ENCODE assay signal across 19 mouse cellular contexts in the genomic region with DNA sequence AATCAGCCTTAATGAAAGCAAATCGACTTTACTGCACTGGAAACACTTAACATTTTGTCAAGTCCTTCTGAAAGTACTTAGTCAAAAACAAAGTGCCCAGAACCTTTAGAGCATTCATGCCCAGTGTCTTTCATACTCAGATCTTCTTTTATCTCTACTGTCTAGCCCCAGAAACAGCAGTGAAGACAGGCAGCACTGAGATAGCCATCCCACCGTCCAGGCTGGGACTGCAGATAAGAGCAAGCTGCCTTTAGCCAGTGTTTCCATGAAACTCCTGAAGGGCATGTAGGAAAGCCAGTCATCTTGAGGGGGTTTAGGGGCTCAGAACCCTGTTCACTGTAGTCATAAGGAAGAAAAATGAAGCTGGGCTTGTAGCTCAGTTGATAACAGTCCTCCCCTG. TPM values are rescaled to one million over a fixed set of nuclear protein-coding genes. Genes with fewer than 3 reads are reported as not detected.
A peak's percentile ranks its signal among the peaks of the same experiment; 100 is the strongest.
DNase-seq lines count a peak whose midpoint lies in the region; ATAC-seq and TF ChIP-seq lines count a peak whose summit lies in the region.
"Had no signal": no experiment of that assay in that cellular context is flagged by ENCODE, and none has a peak within 500 bp of the region (broad histone marks: within the 10 kb centered on the region; RNA-seq: fewer than 3 reads in every experiment).

No protein-coding gene starts in this region.

- DNase-seq in c-Kit-positive CD71-positive TER-119-positive erythroid progenitor cells, embryonic 14.5 days (ENCODE audit: low spot score): peak; percentile 56
- no peak for DNase-seq in left cerebral cortex, postnatal 4 days
- no peak for DNase-seq in layer of hippocampus, adult 2 months (ENCODE audit: low spot score in 2 of 2)
- no peak for DNase-seq in cerebellum, postnatal 14 days
- DNase-seq: adrenal gland, adult 8-10 months; adrenal gland, postnatal 36 days; cerebellum, adult 11-12 months; cerebellum, adult 9-10 months; gastrocnemius, postnatal 36 days; heart, adult 11 months; heart, postnatal 4 days had no signal

- 28% methylated on average over 2 of the region's 2 CpGs for WGBS in liver, embryonic 12.5 days (ENCODE audit: insufficient replicate concordance)
- WGBS in liver, embryonic 16.5 days (ENCODE audit: insufficient replicate concordance): 27% methylated on average over 2 of the region's 2 CpGs

- no peak overlapping the region for H3K9ac ChIP-seq in liver, embryonic 12.5 days
- H3K9ac ChIP-seq in liver, embryonic 16.5 days (ENCODE audit: low read depth, low read length): no peak overlapping the region
- H3K9ac ChIP-seq: forebrain, embryonic 15.5 days; heart, embryonic 13.5 days; hindbrain, embryonic 12.5 days had no signal

- no peaks in the 10 kb centered on the region for H3K36me3 ChIP-seq in liver, embryonic 12.5 days
- H3K36me3 ChIP-seq in liver, embryonic 16.5 days (ENCODE audit: control insufficient read depth, insufficient read depth): no peaks in the 10 kb centered on the region
- H3K36me3 ChIP-seq: embryonic facial prominence, embryonic 10.5 days; forebrain, embryonic 15.5 days; heart, embryonic 13.5 days; hindbrain, embryonic 12.5 days had no signal

- no peak overlapping the region for H3K4me3 ChIP-seq in liver, embryonic 12.5 days
- H3K4me3 ChIP-seq in liver, embryonic 16.5 days (ENCODE audit: low read depth, low read length): no peak overlapping the region
- no peak overlapping the region for H3K4me3 ChIP-seq in layer of hippocampus, adult 2 months
- H3K4me3 ChIP-seq: embryonic facial prominence, embryonic 10.5 days; forebrain, embryonic 15.5 days; heart, embryonic 13.5 days; hindbrain, embryonic 12.5 days had no signal

- intact Hi-C loops in left cerebral cortex, postnatal 4 days (cut with DNase I): no loop called here

- no peak overlapping the region for H3K27ac ChIP-seq in liver, embryonic 12.5 days
- H3K27ac ChIP-seq in liver, embryonic 16.5 days (ENCODE audit: low read length): no peak overlapping the region
- H3K27ac ChIP-seq in layer of hippocampus, adult 2 months: no peak overlapping the region
- H3K27ac ChIP-seq: embryonic facial prominence, embryonic 10.5 days; forebrain, embryonic 15.5 days; heart, embryonic 13.5 days; hindbrain, embryonic 12.5 days; hindbrain, postnatal 0 days had no signal

- H3K4me1 ChIP-seq in liver, embryonic 12.5 days: peaks cover 56% of the 10 kb centered on the region
- peaks cover 9% of the 10 kb centered on the region for H3K4me1 ChIP-seq in liver, embryonic 16.5 days (ENCODE audit: control insufficient read depth, low read depth, low read length)
- H3K4me1 ChIP-seq: embryonic facial prominence, embryonic 10.5 days; forebrain, embryonic 15.5 days; heart, embryonic 13.5 days; hindbrain, embryonic 12.5 days had no signal

- H3K27me3 ChIP-seq in liver, embryonic 12.5 days (replicated peaks): peaks cover 6% of the 10 kb centered on the region; the same call in 1 of the 2 replicates
- no peaks in the 10 kb centered on the region for H3K27me3 ChIP-seq in liver, embryonic 16.5 days (ENCODE audit: control insufficient read depth, insufficient read depth, low read depth, low read length)
- H3K27me3 ChIP-seq: forebrain, embryonic 15.5 days; heart, embryonic 13.5 days; hindbrain, embryonic 12.5 days had no signal

- TF ChIP-seq CTCF in layer of hippocampus, adult 2 months (conservative IDR thresholded peaks at IDR 0.05): no peak

- H3K4me2 ChIP-seq in liver, embryonic 12.5 days: peak overlapping the region; percentile 43
- H3K4me2 ChIP-seq in liver, embryonic 16.5 days (ENCODE audit: low read depth, low read length): peak overlapping the region; percentile 17; the same call in 1 of the 2 replicates
- H3K4me2 ChIP-seq: forebrain, embryonic 15.5 days; heart, embryonic 13.5 days; hindbrain, embryonic 12.5 days had no signal

- peak; percentile 87 for ATAC-seq in liver, embryonic 12.5 days
- peak; percentile 76 for ATAC-seq in liver, embryonic 16.5 days (ENCODE audit: low read depth)
- ATAC-seq: forebrain, embryonic 15.5 days; hindbrain, postnatal 0 days had no signal

- H3K9me3 ChIP-seq in liver, embryonic 12.5 days (replicated peaks): no peaks in the 10 kb centered on the region
- H3K9me3 ChIP-seq in liver, embryonic 16.5 days (replicated peaks; ENCODE audit: control insufficient read depth, low read length): no peaks in the 10 kb centered on the region
- H3K9me3 ChIP-seq: embryonic facial prominence, embryonic 10.5 days; forebrain, embryonic 15.5 days; heart, embryonic 13.5 days; hindbrain, embryonic 12.5 days had no signal

RNA-seq across cellular contexts. Expression of a gene that starts 14.7 kb away (rescaled TPM):
- not detected in 2 replicates for polyA plus RNA-seq in liver, embryonic 12.5 days (2016; fragmentation: Nextera tagmentation; extraction: Ambion mirVana)
- polyA plus RNA-seq in liver, embryonic 16.5 days (2015; fragmentation: Nextera tagmentation; extraction: Ambion mirVana): not detected in 2 replicates
- under 1 TPM in 1 of 2 experiments, not detected in 1; 0.06 TPM for total RNA-seq in left cerebral cortex, postnatal 4 days (2021)
- not detected for total RNA-seq in layer of hippocampus, adult 2 months (2021)
- polyA plus RNA-seq: embryonic facial prominence, embryonic 10.5 days; forebrain, embryonic 11.5 days; forebrain, embryonic 15.5 days; heart, embryonic 13.5 days; hindbrain, embryonic 12.5 days; hindbrain, postnatal 0 days had no signal

RNA-seq across cellular contexts. Expression of a gene that starts 51.9 kb away (rescaled TPM):
- 13.1 and 14.1 TPM in 2 replicates for polyA plus RNA-seq in liver, embryonic 12.5 days (2016; fragmentation: Nextera tagmentation; extraction: Ambion mirVana)
- polyA plus RNA-seq in liver, embryonic 16.5 days (2015; fragmentation: Nextera tagmentation; extraction: Ambion mirVana): 2.9 and 3.3 TPM in 2 replicates
- 100 to 1,000 TPM; 131 to 140 TPM for total RNA-seq in left cerebral cortex, postnatal 4 days (2021)
- total RNA-seq in layer of hippocampus, adult 2 months (2021): 10 to 100 TPM; 26.2 to 33.3 TPM
